Mouse (Mus musculus) kidney, adult 2 months (tissue): ENCODE data around the gene Sept11. TPM values are rescaled to one million over a fixed set of nuclear protein-coding genes. Genes with fewer than 3 reads are reported as not detected.
A peak's percentile ranks its signal among the peaks of the same experiment; 100 is the strongest.

Experiments used
- DNase-seq: peaks from one replicate; pipeline ENCODE4 v3.0.0; 2021
- H3K27ac ChIP-seq: fragments of 200-500 bp; 2 replicates; pipeline ENCODE4 v1.5.1; 2012; ENCODE audit warnings: low read depth, low read length, control low read depth, inconsistent platforms; ENCODE audit not compliant: insufficient read depth
- H3K27me3 ChIP-seq: fragments of 200-500 bp; replicated peaks from 2 replicates; pipeline ENCODE4 v1.6.1; 2012; ENCODE audit warnings: mild to moderate bottlenecking, moderate library complexity, low read length, inconsistent platforms; ENCODE audit not compliant: control insufficient read depth, insufficient read depth
- H3K36me3 ChIP-seq: fragments of 200-500 bp; 2 replicates; pipeline ENCODE4 v1.6.1; 2012; ENCODE audit warnings: mild to moderate bottlenecking, moderate library complexity, low read length, inconsistent platforms; ENCODE audit not compliant: control insufficient read depth, insufficient read depth
- H3K4me1 ChIP-seq: fragments of 200-500 bp; 2 replicates; pipeline ENCODE4 v1.6.1; 2011; ENCODE audit warnings: low read length; ENCODE audit not compliant: control insufficient read depth, insufficient read depth
- H3K4me3 ChIP-seq: fragments of 200-500 bp; 2 replicates; pipeline ENCODE4 v1.5.1; 2011; ENCODE audit warnings: mild to moderate bottlenecking, low read depth, low read length, control low read depth; ENCODE audit not compliant: insufficient read depth
- CTCF ChIP-seq: fragments of 200-500 bp; conservative IDR thresholded peaks from 2 replicates; pipeline ENCODE4 v1.5.1; 2011; ENCODE audit warnings: low read depth, mild to moderate bottlenecking, control low read depth, low read length, moderate library complexity, mixed read lengths; ENCODE audit not compliant: insufficient read depth, insufficient read length
- POLR2A ChIP-seq: fragments of 200-500 bp; IDR thresholded peaks from one replicate; pipeline ENCODE4 v1.6.1; 2011; ENCODE audit warnings: low read depth, low read length, control low read depth
- WGBS: fragments of 180-500 bp; shearing (Covaris S2); methylation state at CpG from one replicate; pipeline ENCODE4 v1.1.7; 2018; 5-methylcytosine and 5-hydroxymethylcytosine counted together
- polyA plus RNA-seq: library from polyadenylated mRNA; depleted of rRNA; stranded (reverse); fragments of >200 nt; gene quantifications from 2 replicates; pipeline ENCODE4 v1.2.3, GENCODE M21; 2012

The Sept11 gene
- polyA plus RNA-seq, 1 experiment = 50.7 TPM

DNA sequence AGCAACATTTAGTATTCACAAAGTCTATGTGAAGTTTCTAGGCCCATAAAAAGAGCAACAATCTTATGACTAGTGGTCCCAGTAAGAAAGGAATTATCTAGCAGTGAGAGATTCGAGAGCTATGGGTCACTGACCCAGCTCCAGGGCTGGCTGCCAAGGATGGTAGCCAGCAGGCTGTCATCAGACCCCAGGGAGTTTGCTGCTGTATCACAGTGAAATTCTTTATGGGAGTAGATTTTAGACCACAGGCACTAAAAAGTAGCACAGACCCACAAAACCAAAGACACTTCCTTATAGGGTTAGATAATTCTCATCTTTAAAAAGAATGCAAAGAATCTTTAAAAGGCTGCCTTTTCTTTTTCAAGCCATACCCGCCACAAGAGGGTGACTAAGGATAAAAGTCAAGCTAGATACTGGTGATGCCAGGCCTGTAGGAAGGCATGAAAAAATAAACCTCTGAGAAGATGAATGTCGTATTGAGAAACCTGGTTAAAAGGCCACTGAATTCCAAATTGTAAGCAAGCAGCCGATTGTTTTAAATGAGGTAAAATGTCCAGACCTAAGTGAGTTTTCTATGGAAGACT, 8.1 kb upstream of the Sept11 start:
- Histone ChIP-seq H3K4me3 (no peak overlapping the region), H3K27me3 (no peaks in the 10 kb centered on the region), H3K36me3 (no peaks in the 10 kb centered on the region), H3K4me1 (no peaks in the 10 kb centered on the region), H3K27ac (no peak overlapping the region)
- DNase-seq = peak; percentile 67
- TF ChIP-seq POLR2A (no peak), CTCF (no peak)
- 29% methylated on average over 4 of the region's 4 CpGs for WGBS

DNA sequence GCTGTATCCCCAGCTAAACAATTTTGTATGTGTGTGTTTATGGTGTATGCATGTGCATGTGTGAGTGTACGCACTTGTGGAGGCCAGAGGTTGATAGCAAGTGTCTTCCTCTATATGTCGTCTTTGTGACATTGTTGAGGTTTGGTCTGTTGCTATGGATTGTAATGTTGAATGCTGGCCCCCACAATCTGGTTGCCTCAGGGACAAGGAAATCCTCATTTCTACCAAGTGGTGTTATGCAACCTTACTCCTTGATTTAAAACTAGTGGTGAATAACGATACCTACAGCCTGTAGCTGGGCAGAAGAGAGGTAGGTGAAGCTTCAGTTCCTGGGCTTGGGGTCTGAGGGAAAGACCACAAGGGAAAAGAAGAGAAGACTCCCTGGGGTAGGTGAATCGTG, 7.3 kb upstream of the Sept11 start:
- TF ChIP-seq CTCF = no peak
- no peak for TF ChIP-seq POLR2A
- WGBS = 92% methylated on average over 4 of the region's 4 CpGs
- H3K36me3 ChIP-seq = no peaks in the 10 kb centered on the region
- no peaks in the 10 kb centered on the region for H3K27me3 ChIP-seq
- no peak overlapping the region for H3K27ac ChIP-seq
- no peak overlapping the region for H3K4me3 ChIP-seq
- H3K4me1 ChIP-seq = no peaks in the 10 kb centered on the region
- DNase-seq = no peak

DNA sequence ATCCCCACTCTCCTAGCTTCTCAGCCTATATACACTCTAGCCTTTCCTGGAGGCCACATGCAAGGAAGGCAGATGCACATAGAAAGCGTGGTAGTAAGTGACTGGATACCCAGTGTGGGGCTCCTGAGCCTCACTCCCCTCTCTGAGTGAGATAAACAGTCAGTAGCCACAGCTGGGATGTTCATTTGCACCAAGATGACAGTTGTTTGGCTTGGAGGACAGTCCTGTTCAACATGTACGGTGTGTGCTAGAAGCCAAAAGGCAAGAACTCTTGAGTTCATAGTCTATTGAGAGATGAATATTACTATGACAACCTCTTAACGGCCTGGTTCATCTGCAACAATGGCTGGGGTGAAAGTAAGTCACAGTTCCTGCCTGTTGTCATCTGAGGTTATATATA, 2.0 kb upstream of the Sept11 start:
- H3K27ac ChIP-seq = no peak overlapping the region
- WGBS = 72% methylated on average over 3 of the region's 3 CpGs
- DNase-seq = no peak
- peaks cover 6% of the 10 kb centered on the region; the same call in 1 of the 2 replicates for H3K4me1 ChIP-seq
- H3K27me3 ChIP-seq = no peaks in the 10 kb centered on the region
- no peaks in the 10 kb centered on the region for H3K36me3 ChIP-seq
- no peak overlapping the region for H3K4me3 ChIP-seq
- TF ChIP-seq CTCF (no peak), POLR2A (no peak)

DNA sequence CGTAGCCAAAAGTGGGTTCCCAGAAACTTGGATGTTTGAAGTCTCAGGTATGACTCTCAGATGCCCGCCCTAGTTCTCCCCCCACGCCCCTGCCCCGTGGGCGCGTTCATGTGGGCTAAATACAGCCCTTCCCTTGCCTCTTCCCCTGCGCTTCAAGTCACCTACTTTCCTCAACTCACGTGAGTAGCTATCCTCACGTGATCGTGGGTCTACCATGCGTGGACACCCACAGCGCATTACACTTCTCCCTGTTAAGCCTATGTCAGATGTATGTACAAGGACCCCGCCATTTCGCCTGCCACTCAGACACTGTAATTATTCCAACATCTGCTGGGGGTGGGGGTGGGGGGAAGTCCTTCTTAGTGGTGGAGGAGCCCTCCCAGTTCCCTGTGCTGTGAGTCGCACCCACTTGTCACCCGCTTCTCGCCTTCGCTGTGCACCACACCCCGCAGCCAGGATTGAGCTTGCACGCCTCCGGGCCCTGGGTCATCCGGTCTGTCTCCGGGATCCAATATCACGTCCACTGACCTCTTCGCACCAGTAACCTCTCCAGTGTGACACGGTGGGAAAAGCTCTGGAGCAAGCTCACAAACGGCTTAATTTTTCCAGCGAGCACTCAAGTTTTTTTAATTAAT, 973 bp upstream of the Sept11 start:
- peak overlapping the region; percentile 66 for H3K4me3 ChIP-seq
- H3K27ac ChIP-seq = no peak overlapping the region
- peak; percentile 57 for DNase-seq
- no peaks in the 10 kb centered on the region for H3K36me3 ChIP-seq
- H3K4me1 ChIP-seq = peaks cover 6% of the 10 kb centered on the region; the same call in 1 of the 2 replicates
- no peaks in the 10 kb centered on the region for H3K27me3 ChIP-seq
- 5% methylated on average over 28 of the region's 28 CpGs for WGBS
- no peak for TF ChIP-seq POLR2A
- no peak for TF ChIP-seq CTCF

DNA sequence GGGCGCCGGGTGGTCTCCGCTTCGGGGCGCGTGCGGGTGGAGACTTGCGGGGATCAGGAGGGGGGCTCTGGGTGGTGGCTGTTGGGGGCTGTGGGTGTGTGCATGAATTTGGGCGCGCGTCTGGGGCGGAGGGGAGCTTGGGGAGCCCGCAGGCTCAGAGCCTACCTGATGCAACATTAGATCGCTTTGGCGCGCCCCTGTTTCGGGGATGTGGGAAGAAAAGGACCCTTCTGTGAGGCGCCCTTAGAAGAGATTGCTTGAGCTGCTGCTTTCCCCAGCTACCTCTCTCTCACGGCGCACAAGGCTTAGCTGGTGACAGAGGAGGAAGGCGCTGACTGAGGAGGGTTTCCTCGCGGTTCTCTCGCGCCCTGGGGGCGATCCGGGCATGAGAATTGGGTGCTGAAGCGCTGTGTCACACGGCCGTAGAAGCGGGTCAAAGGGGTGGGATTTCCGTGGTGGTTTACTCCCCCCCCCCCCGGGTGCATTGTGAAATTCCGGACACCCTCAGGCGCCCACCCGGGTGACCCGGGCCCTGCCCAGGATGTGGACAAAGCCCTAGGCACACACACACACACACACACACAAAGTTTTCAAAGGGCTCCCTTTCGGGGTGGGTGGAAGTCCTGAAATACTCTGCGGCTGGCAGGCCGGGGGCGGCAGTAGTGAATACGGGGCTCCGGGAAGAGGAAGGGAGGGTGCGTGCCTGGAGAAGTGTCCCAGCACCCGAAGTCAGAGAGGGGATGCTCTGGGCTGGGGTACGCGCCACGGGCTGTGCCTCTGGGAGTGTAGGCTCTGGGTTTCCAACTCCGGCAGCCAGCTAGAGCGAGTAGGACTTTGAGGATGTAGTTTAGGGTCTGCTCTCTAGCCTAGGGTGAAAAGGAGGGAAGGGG, 646 bp downstream of the Sept11 start:
- H3K4me3 ChIP-seq = peak overlapping the region; percentile 66
- DNase-seq = peak; percentile 45
- H3K27me3 ChIP-seq = no peaks in the 10 kb centered on the region
- peak overlapping the region; percentile 41 for H3K27ac ChIP-seq
- WGBS = under 1% methylated on average over 49 of the region's 50 CpGs
- H3K4me1 ChIP-seq = peaks cover 19% of the 10 kb centered on the region
- no peak for TF ChIP-seq POLR2A
- TF ChIP-seq CTCF = no peak
- no peaks in the 10 kb centered on the region for H3K36me3 ChIP-seq

DNA sequence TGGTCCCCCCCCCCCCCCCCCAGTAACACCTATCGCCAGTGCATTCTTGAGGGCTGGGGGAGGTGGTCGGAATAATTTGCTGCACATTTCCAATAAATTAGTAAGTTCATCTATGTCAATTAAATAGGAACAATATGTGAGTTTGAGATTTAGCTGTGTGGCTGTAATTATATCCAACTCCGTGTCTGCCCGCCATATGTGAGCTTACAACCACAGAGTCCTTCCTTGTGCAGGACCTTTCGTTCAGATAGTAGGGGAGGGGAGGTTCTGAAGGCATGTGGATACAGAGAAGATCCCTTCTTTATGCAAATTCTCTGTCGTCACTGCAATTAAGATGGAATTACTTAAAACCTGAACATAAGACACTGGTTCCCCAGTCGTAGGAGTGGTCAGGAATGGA, 2.1 kb downstream of the Sept11 start:
- Histone ChIP-seq H3K36me3 (no peaks in the 10 kb centered on the region), H3K4me3 (no peak overlapping the region), H3K4me1 (peaks cover 21% of the 10 kb centered on the region), H3K27ac (no peak overlapping the region), H3K27me3 (no peaks in the 10 kb centered on the region)
- DNase-seq = no peak
- WGBS = 76% methylated on average over 7 of the region's 7 CpGs
- TF ChIP-seq CTCF = no peak
- no peak for TF ChIP-seq POLR2A

DNA sequence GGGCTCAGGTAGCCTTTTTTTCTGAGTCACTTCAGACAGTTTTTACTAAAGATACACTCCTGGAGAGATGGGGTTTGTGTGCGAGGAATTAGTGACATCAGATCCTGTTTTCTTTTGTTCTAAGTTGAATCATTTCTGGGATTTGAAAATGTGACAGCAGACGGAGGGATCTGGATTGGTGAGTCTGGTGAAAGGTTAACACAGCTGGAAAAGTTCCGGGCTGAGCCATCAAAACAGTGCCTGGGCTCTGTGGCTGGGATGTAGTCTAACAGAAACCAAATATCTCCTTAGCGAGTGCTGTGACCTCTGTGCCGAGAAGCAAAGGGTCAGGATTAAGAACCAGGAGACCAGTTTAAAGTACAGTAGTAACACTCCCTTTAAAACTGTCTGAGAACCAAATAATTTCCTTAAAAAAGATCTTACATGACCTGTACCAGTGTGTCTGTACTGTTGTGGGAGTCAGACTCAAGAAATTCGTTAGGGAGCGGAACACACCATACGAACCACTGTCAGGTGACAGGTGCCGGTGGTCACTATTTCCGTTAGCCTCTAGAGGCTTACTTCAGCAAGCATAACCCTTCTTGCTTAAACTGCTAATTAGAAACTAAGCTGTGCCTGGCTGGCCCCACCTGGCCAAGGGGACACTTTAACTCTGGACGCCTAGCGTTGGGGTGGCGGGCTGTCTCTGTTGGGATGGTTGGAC, 4.1 kb downstream of the Sept11 start:
- Histone ChIP-seq H3K36me3 (no peaks in the 10 kb centered on the region), H3K27me3 (no peaks in the 10 kb centered on the region), H3K27ac (peak overlapping the region; percentile 77), H3K4me3 (0 out of 2 replicates have a peak overlapping the region, but pooled peaks have one; percentile 8), H3K4me1 (peaks cover 20% of the 10 kb centered on the region)
- DNase-seq = peak; percentile 91
- WGBS = 47% methylated on average over 13 of the region's 13 CpGs
- TF ChIP-seq CTCF (no peak), POLR2A (no peak)
